Mouse (Mus musculus): ENCODE measurements at regions not wholly inside any gene's neighbourhood (a gene's known extent, or its start where the extent isn't known, plus 50 kb on each side); places are given as distances from the start of the nearest gene placed in this dataset.

DNA sequence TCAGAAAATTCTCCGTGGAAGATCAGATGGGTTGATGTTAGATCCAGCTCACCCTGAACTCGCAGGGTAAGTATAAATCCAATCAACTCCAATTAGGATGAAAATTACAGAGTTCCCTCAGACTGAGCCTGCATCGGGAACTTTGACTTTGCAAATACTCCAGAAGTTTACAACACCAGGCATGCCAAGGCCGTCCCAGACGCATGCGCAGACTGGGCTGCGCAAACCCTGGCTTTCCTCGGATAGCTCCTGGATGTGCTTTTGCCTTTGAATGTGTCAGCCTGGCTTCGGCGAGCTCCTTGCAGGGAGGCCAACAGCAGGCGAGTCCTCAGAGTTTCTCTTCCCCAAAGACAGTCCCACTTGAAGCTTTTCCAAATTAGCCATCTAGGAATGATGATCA lies 127.6 kb upstream of the Tbx3 start:
- no peak for DNase-seq

- no peak for DNase-seq
Observed at GRCm38 (mm10) chr5:119543716-119544115, 126.8 kb upstream of the Tbx3 start.

GRCm38 (mm10) chr5:119544681-119545080 lies 125.8 kb upstream of the Tbx3 start:
- DNase-seq, result peak; percentile 24

GRCm38 (mm10) chr5:119547070-119547469 lies 123.4 kb upstream of the Tbx3 start:
- DNase-seq, result no peak

DNA sequence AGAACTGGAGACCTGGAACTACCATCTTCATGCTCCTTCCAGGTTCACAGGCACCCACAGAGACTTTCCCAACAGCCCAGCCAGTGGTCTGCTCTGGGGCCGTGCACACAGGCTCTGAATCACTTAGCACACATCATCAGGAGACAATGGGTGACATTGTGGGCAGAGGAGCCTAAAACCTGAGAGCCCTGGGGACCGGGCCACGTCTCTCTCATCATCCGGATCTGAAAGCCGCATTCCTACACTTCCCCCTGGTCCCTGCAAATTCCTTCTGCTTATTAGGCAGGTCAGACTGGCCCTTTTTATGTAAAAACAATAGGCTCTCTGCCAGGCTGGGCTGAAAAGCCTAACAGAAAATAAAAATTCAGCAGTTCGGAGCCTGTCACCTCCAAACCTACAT lies 119.6 kb upstream of the Tbx3 start:
- DNase-seq, result no peak

DNA sequence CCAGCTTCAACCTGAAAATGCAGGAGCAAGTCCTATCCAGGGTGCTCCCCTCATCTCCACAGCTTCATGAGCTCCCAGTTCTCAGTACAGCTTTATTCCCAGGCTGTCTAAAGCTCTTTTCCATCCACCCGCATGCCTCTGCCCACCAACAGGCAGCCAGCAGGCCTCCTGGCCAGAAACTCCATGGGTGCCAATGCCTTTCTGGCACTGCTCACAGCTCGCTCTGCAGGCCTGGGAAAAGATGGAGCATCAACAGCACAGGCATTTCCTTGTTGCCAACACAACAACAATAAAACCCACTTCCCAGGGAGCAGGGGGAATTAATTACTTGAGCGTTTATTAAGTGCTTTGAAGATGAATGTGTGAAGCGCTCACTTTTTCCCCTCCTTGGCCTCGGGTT lies 117.0 kb upstream of the Tbx3 start:
- DNase-seq, result no peak

- no peak for DNase-seq
Observed at GRCm38 (mm10) chr5:119557071-119557470, 113.4 kb upstream of the Tbx3 start.

DNA sequence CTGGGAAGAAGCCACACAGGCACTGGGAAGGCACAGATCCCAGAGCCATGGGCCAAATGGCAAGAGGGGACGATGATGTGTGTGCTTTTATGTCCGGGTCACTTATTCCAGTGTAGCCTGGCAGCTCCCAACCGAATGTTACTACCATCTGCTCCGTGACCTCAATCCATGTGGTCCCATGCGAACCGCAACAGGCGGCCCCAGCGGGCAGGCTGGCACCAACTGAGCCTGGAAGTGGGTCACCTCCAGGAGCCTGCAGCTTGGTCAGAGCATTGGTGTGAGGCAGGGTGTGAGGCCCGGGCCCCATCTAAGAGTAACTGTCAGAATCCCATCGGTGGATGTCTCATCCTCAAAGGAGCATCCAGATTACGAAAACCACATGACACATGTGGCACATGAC lies 110.8 kb upstream of the Tbx3 start:
- no peak for DNase-seq

GRCm38 (mm10) chr5:119560392-119560791 lies 110.1 kb upstream of the Tbx3 start:
- no peak for DNase-seq

GRCm38 (mm10) chr5:119561531-119561930 lies 108.9 kb upstream of the Tbx3 start:
- DNase-seq, result no peak

GRCm38 (mm10) chr5:119563510-119564351 lies 106.7 kb upstream of the Tbx3 start:
- DNase-seq, result peak; percentile 14

DNA sequence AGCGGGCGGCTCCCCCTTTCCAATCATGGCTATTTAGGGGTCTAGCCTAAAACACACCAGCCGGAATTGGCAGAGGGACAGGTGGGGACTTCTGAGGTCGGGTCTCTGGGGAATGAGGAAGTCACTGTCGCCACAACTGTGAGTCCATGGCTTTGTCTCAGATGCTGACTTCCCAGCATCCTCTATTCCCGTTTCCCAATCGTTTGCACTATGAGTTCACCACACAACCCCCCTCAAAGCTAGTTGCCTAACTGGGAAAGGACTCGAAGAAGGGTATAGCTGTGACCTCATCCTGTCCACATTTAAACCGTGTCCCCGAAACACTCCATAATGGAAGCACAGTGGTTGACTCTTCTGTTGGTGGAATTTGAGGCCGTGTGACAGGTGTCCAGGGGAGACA lies 102.8 kb upstream of the Tbx3 start:
- no peak for DNase-seq

GRCm38 (mm10) chr5:119570054-119570453 lies 100.4 kb upstream of the Tbx3 start:
- no peak for DNase-seq

GRCm38 (mm10) chr5:119571644-119572043 lies 98.8 kb upstream of the Tbx3 start:
- no peak for DNase-seq

- no peak for DNase-seq
Observed at GRCm38 (mm10) chr5:119575124-119575523, 95.3 kb upstream of the Tbx3 start.

DNA sequence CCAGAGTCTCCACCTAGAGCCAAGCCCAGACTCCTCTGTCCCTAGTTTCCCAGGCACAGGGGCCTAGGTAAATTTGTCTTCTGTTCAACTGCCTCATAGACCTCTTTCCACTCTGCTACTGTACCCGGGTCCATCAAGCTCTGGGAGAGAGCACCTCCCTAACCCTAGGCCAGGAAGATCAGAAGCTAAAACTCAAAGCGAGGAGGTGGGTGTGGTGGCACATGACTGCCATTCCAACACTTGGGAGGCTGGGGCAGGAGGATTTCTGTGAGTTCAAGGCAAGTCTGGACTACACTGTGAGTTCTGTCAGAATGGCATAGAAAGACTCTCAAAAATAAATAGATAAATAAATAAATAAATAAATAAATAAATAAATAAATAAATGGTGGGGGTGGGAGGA lies 91.2 kb upstream of the Tbx3 start:
- DNase-seq, result no peak

- no peak for DNase-seq
Observed at GRCm38 (mm10) chr5:119579806-119580205, 90.7 kb upstream of the Tbx3 start.

GRCm38 (mm10) chr5:119580395-119580794 lies 90.1 kb upstream of the Tbx3 start:
- DNase-seq, result no peak

- DNase-seq, result no peak
Observed at GRCm38 (mm10) chr5:119580798-119581197, 89.7 kb upstream of the Tbx3 start.

- no peak for DNase-seq
Observed at GRCm38 (mm10) chr5:119584389-119584788, 86.1 kb upstream of the Tbx3 start.

DNA sequence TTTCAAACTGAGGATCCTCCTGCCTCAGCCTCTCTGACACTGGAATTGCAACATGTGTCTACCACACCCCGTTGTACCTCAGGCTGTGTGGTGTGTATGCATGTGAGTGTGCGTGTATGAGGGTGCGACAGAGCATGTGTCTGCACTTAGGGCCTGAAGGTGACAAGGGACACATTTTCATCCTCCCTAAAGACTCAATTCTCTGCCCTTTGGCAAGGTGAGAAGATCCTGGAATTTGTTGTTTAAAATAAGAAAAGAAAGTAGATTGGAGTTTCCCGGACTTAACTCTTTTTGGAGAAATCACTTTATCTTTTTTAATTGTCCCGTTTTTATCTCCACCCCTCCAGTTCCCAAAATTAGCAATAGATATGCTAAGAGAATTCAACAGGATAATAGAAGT lies 85.6 kb upstream of the Tbx3 start:
- no peak for DNase-seq

DNA sequence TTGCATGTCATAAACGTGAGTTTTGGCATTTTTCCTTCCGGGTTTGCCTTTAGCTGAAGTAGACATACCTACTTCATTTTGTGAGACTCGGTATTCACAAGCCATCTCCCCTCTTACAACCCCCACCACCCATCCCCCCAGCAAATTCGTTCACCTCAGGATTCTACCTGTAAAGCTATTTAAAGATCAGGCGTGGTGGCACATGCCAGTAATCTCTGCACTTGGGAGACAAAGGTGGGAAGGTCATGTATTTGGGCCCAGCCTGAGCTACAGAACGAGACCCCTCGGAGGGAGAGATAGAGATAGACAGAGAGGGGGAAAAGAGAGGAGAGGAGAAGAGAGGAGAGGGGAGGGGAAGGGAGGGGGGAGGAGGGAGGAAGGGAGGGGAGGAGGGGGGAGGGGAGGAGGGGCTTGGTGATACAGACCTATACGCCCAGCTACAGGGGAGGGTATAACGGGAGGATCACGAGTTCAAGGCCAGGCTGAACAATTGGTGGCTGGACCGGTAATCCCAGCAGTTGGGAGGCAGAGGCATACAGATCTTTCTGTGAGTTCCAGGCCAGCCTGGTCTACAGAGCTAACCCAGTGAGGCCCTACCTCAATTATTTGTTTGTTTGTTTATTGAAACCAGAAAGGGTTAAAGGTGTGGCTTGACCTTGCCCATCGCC lies 83.9 kb upstream of the Tbx3 start:
- no peak for DNase-seq

DNA sequence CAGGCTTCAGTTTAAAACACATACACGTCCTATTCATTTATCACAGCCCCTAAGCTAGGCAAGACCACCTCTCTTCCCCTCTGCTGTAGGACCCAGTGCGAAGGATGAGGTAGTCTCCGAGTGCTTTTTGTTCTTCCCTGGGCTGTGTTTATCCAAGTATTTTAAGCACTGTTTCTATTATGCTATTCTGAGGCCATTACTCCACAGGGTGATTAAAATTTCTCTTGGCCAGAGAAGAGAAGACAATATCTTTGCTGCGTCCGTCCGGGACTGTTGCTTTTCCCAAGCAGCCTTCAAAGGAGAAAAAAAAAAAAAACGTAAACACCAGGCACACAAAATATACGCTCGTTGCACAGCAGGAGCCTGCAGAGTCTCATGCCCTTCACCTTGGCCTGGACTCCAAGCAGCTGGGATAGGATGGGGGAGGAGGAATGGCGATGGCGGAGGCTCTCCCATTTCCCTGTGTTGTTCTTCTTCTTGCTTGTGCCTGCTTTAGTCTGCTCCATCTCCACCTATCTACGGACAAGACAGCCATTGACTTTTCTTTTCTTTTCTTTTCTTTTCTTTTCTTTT lies 83.1 kb upstream of the Tbx3 start:
- no peak for DNase-seq

Measured in kidney, postnatal 10 days (tissue).